Mouse (Mus musculus) ES-CJ7 (cell line): Measurements from ENCODE around the gene Kctd18.

ENCODE experiments used
- DNase-seq: peaks from one replicate; pipeline ENCODE4 v3.0.0; 2011; ENCODE audit warnings: low read depth, low spot score

Kctd18 gene

GRCm38 (mm10) chr1:57991277-57991676 is 27.5 kb downstream of the Kctd18 start:
- no peak for DNase-seq

- peak; percentile 59 for DNase-seq
Observed at GRCm38 (mm10) chr1:57989052-57989600, 29.6 kb downstream of the Kctd18 start.

GRCm38 (mm10) chr1:57976860-57977259 is 41.9 kb downstream of the Kctd18 start:
- no peak for DNase-seq

GRCm38 (mm10) chr1:57971588-57971987 is 47.2 kb downstream of the Kctd18 start:
- DNase-seq = no peak

GRCm38 (mm10) chr1:57969327-57970271 is 49.2 kb downstream of the Kctd18 start:
- DNase-seq = peak; percentile 92

GRCm38 (mm10) chr1:57955774-57956173 is 63.0 kb downstream of the Kctd18 start:
- DNase-seq = no peak

- DNase-seq = no peak
Observed at GRCm38 (mm10) chr1:57954376-57954765, 64.4 kb downstream of the Kctd18 start.

- DNase-seq = no peak
Observed at GRCm38 (mm10) chr1:57953586-57954375, 65.0 kb downstream of the Kctd18 start.

GRCm38 (mm10) chr1:57952509-57952908 is 66.2 kb downstream of the Kctd18 start:
- no peak for DNase-seq

GRCm38 (mm10) chr1:57949716-57950115 is 69.0 kb downstream of the Kctd18 start:
- DNase-seq = no peak

GRCm38 (mm10) chr1:57949195-57949594 is 69.6 kb downstream of the Kctd18 start:
- DNase-seq = peak; percentile 38

GRCm38 (mm10) chr1:57947552-57948347 is 71.0 kb downstream of the Kctd18 start:
- DNase-seq = no peak

GRCm38 (mm10) chr1:57942215-57942614 is 76.5 kb downstream of the Kctd18 start:
- DNase-seq = no peak

GRCm38 (mm10) chr1:57941734-57942133 is 77.0 kb downstream of the Kctd18 start:
- no peak for DNase-seq

- no peak for DNase-seq
Observed at GRCm38 (mm10) chr1:57941095-57941494, 77.7 kb downstream of the Kctd18 start.

GRCm38 (mm10) chr1:57940691-57941090 is 78.1 kb downstream of the Kctd18 start:
- no peak for DNase-seq

- no peak for DNase-seq
Observed at GRCm38 (mm10) chr1:57934287-57934686, 84.5 kb downstream of the Kctd18 start.

- no peak for DNase-seq
Observed at GRCm38 (mm10) chr1:57918567-57918966, 100.2 kb downstream of the Kctd18 start.

- DNase-seq = no peak
Observed at GRCm38 (mm10) chr1:57917342-57917741, 101.4 kb downstream of the Kctd18 start.

GRCm38 (mm10) chr1:57911561-57911960 is 107.2 kb downstream of the Kctd18 start:
- no peak for DNase-seq

GRCm38 (mm10) chr1:57906312-57906711 is 112.4 kb downstream of the Kctd18 start:
- no peak for DNase-seq
